Mouse (Mus musculus) midbrain, embryonic 15.5 days (tissue): ENCODE data around the gene Gm3336. TPM values are rescaled to one million over a fixed set of nuclear protein-coding genes. Genes with fewer than 3 reads are reported as not detected.
A peak's percentile ranks its signal among the peaks of the same experiment; 100 is the strongest.

Experiments used
- ATAC-seq: fragments of 200-750 bp; cut with Nextera tagmentation; replicated peaks from 2 replicates; pipeline ENCODE4 v1.8.0; 2017; ENCODE audit warnings: moderate TSS enrichment
- H3K27ac ChIP-seq: fragments of 300-500 bp; sonication (generic); 2 replicates; pipeline ENCODE4 v1.5.1; 2015; ENCODE audit warnings: mild to moderate bottlenecking, inconsistent platforms
- H3K27me3 ChIP-seq: fragments of 300-500 bp; sonication (generic); replicated peaks from 2 replicates; pipeline ENCODE4 v1.6.1; 2015; ENCODE audit warnings: inconsistent platforms
- H3K36me3 ChIP-seq: fragments of 300-500 bp; sonication (generic); replicated peaks from 2 replicates; pipeline ENCODE4 v1.6.1; 2015; ENCODE audit warnings: inconsistent platforms
- H3K4me1 ChIP-seq: fragments of 300-500 bp; sonication (generic); 2 replicates; pipeline ENCODE4 v1.6.1; 2015; ENCODE audit warnings: inconsistent platforms
- H3K4me2 ChIP-seq: fragments of 300-500 bp; sonication (generic); 2 replicates; pipeline ENCODE4 v1.6.1; 2015; ENCODE audit warnings: inconsistent platforms, mild to moderate bottlenecking, moderate library complexity
- H3K4me3 ChIP-seq: fragments of 300-500 bp; sonication (generic); 2 replicates; pipeline ENCODE4 v1.5.1; 2015; ENCODE audit warnings: mild to moderate bottlenecking, inconsistent platforms
- H3K9ac ChIP-seq: fragments of 300-500 bp; sonication (generic); 2 replicates; pipeline ENCODE4 v1.6.1; 2015; ENCODE audit warnings: mild to moderate bottlenecking, inconsistent platforms
- H3K9me3 ChIP-seq: fragments of 300-500 bp; sonication (generic); 2 replicates; pipeline ENCODE4 v1.6.1; 2016; ENCODE audit warnings: inconsistent platforms
- WGBS: fragments of 180-500 bp; shearing (Covaris S2); methylation state at CpG from one replicate; pipeline ENCODE4 v1.1.7; 2015; ENCODE audit warnings: mixed read lengths; 5-methylcytosine and 5-hydroxymethylcytosine counted together
- polyA plus RNA-seq: library from polyadenylated mRNA; unstranded; fragments of >200 nt; fragmentation: Nextera tagmentation; extraction: Ambion mirVana; gene quantifications from 2 replicates; pipeline ENCODE4 v1.2.1, GENCODE M21; 2015

Gm3336 gene
- polyA plus RNA-seq, 1 experiment from 2014 or later: not detected

DNA sequence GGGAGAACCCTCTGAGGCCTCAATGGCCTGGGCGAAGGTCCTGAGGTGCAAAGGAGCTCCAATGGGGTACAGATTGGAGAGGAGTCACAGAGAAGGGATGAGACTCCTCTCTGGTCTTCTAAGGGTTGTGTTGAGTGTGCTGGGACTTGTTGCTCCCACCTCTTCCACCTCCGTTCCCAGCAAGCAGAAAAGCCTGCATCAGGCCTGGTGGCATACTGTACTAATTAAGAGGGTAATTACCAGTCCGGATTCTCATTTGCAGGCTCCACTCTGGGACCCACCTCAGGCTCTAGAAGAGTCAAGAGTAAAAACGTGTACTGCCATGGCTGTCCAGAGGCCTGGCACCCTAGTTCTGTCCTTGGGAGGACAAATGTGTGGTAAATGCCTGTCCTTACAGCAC, 21.4 kb upstream of the Gm3336 start:
- Histone ChIP-seq H3K4me3 (peak overlapping the region; percentile 23; the same call in 1 of the 2 replicates), H3K9ac (peak overlapping the region; percentile 36; the same call in 1 of the 2 replicates), H3K27me3 (no peaks in the 10 kb centered on the region), H3K9me3 (no peaks in the 10 kb centered on the region), H3K4me1 (peaks cover 44% of the 10 kb centered on the region), H3K36me3 (no peaks in the 10 kb centered on the region), H3K4me2 (peak overlapping the region; percentile 55), H3K27ac (peak overlapping the region; percentile 99)
- ATAC-seq: no peak
- 38% methylated on average over 4 of the region's 4 CpGs for WGBS

DNA sequence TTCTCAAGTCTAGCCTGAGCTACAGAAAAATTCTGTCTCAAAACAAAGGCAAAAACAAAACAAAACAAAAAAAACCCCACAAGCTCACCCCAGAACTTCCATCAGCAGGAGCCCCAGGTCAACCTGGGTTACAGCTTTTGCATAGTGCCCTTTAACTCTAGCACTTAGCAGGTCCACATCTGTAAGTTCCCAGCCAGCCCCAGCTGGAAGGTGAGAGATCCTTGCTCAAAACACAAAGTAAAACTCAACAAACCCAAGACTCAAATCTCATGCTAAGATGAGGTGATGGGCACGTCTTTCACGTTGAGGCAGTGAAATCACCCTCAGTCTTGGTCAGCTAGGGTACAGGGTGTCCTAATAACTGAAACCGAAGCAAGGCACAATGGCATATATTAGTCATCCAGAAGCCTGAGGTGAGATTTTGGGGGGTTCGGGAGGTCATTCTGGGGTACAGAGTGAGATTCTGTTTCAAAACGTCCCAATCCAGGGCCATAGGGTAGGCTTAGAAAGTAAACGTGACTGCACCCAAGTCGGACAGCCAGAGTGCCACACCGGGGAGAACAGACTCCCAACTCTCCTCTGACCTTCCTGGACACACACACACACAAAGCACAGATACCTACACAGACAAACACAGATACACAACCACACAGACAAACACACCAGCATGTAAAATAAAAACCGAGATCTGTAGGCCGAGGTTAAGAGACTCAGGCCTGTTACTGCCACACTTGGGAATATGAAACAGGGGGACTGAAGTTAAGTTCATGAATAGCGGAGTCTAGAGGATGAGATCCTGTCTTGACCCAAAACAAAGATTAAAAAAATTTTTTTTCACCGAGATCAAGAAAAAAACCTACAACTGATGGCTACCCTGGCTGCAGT, 20.7 kb upstream of the Gm3336 start:
- peak overlapping the region; percentile 99 for H3K27ac ChIP-seq
- H3K9ac ChIP-seq: peak overlapping the region; percentile 44; the same call in 1 of the 2 replicates
- H3K27me3 ChIP-seq: no peaks in the 10 kb centered on the region
- no peaks in the 10 kb centered on the region for H3K9me3 ChIP-seq
- ATAC-seq: no peak
- peak overlapping the region; percentile 92 for H3K4me3 ChIP-seq
- 70% methylated on average over 12 of the region's 12 CpGs for WGBS
- peaks cover 46% of the 10 kb centered on the region for H3K4me1 ChIP-seq
- H3K36me3 ChIP-seq: no peaks in the 10 kb centered on the region
- peak overlapping the region; percentile 67 for H3K4me2 ChIP-seq

DNA sequence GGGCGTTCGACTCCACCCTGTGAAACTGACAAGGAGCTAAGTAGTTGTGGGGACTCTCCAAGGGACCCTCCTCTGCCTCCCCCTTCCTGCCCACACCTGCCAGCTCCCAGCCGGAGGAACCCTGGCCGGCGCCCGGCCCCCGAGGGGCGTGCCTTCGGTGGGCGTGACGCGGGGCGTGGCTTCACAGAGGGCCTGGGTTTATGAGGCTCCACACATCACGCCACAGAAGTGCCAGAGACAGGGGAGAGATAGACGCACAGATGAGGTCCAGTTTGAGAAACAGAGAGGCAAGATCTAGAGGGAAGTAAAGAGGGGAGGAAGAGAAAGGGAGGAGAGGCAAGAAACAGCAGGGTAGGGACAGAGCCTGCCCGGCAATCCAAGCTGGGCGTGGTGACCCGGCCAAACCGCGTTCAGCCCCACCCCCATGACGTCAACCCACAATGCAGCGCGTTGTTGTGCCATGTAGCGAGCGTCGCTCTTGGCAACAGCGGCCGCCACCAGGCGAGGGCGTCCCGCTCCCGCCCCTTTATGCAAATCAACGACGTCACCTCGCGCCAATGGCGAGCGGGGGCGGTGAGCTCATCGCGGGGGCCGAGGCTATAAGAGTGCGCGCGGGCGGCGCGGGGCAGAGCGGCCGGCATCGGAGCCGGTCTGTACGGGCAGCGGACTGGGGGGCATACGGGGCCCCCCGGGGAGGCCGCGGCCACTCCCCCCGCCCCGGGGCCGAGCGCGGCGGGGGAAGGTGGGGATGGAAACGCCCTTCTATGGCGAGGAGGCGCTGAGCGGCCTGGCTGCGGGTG, 19.8 kb upstream of the Gm3336 start, which contains the start of gene Jund:
Jund (plus strand) TSS at position 640 of the 800 bp plus-strand sequence.
- H3K9me3 ChIP-seq: no peaks in the 10 kb centered on the region
- H3K9ac ChIP-seq: peak within 1 kb of the TSS; percentile 99
- H3K4me1 ChIP-seq: peaks cover 55% of the 10 kb centered on the region
- H3K27me3 ChIP-seq: no peaks in the 10 kb centered on the region
- peak within 1 kb of the TSS; percentile 99 for H3K27ac ChIP-seq
- H3K4me3 ChIP-seq: peak within 1 kb of the TSS; percentile 92
- under 1% methylated on average over 65 of the region's 69 CpGs for WGBS
- ATAC-seq: peak; percentile 88
- H3K36me3 ChIP-seq: no peaks in the 10 kb centered on the region
- peak within 1 kb of the TSS; percentile 67 for H3K4me2 ChIP-seq

DNA sequence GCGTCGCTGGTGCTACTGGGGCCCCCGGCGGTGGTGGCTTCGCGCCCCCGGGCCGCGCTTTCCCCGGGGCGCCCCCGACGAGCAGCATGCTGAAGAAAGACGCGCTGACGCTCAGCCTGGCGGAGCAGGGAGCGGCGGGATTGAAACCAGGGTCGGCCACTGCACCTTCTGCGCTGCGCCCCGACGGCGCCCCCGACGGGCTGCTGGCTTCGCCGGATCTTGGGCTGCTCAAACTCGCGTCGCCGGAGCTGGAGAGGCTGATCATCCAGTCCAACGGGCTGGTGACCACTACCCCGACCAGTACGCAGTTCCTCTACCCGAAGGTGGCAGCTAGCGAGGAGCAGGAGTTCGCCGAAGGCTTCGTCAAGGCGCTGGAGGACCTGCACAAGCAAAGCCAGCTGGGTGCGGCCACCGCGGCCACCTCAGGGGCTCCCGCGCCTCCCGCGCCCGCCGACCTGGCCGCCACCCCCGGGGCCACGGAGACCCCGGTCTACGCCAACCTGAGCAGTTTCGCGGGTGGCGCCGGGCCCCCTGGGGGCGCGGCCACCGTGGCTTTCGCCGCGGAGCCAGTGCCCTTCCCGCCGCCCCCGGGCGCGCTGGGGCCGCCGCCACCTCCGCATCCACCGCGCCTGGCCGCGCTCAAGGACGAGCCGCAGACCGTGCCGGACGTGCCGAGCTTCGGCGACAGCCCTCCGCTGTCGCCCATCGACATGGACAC, 19.1 kb upstream of the Gm3336 start:
- ATAC-seq: peak; percentile 24
- H3K9ac ChIP-seq: peak overlapping the region; percentile 99
- H3K4me1 ChIP-seq: peaks cover 58% of the 10 kb centered on the region
- H3K4me3 ChIP-seq: peak overlapping the region; percentile 92
- H3K9me3 ChIP-seq: no peaks in the 10 kb centered on the region
- no peaks in the 10 kb centered on the region for H3K36me3 ChIP-seq
- WGBS: under 1% methylated on average over 83 of the region's 89 CpGs
- peak overlapping the region; percentile 64 for H3K4me2 ChIP-seq
- no peaks in the 10 kb centered on the region for H3K27me3 ChIP-seq
- peak overlapping the region; percentile 99 for H3K27ac ChIP-seq

DNA sequence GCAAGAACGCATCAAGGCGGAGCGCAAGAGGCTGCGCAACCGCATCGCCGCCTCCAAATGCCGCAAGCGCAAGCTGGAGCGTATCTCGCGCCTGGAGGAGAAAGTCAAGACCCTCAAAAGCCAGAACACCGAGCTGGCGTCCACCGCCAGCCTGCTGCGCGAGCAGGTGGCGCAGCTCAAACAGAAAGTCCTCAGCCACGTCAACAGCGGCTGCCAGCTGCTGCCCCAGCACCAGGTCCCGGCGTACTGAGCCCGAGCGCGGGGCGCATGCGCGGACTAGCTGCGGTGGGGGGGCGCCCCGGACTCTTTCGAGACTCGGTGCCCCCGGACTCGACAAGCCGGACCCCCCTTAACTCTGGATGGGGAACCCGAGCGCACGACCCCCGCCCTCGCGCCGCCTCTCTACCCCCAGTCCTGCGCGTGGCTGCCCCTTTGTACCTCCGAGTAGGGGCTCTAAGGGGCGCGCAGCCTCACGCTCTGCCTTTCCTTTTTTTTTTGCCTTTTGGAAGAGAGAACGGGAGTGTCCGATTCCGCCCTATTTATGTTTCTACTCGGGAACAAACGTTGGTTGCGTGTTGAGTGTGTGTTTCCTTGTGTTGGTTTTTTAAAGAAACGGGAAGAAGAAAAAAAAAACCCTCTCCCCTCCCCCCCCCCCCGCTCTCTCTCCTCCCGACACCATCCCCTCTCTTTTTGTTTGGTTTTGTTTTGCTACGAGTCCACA, 18.3 kb upstream of the Gm3336 start:
- under 1% methylated on average over 59 of the region's 59 CpGs for WGBS
- peak overlapping the region; percentile 92 for H3K4me3 ChIP-seq
- H3K9ac ChIP-seq: peak overlapping the region; percentile 99
- H3K27ac ChIP-seq: peak overlapping the region; percentile 99
- H3K36me3 ChIP-seq: no peaks in the 10 kb centered on the region
- no peak; the same call in 1 of the 2 replicates for ATAC-seq
- H3K4me2 ChIP-seq: peak overlapping the region; percentile 64
- H3K9me3 ChIP-seq: no peaks in the 10 kb centered on the region
- peaks cover 58% of the 10 kb centered on the region for H3K4me1 ChIP-seq
- H3K27me3 ChIP-seq: no peaks in the 10 kb centered on the region

DNA sequence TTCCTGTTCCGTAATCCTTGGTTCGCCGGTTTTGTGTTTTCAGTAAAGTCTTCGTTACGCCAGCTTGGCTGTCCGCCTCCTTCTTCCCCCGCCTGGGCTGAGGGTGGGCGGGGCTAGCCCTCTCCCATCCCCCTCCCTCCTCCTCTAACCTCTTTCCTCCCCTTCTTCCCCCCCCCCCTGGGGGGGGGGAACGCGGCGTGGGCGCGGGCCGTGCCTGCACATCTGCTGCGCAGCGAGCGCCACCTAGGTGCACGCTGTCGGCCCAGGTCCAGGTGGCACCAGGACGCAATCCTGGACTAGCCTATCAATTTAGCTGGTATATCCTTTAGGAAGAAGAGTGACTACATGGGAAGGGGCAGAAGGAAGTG, 17.8 kb upstream of the Gm3336 start:
- Histone ChIP-seq H3K27ac (peak overlapping the region; percentile 99), H3K9me3 (no peaks in the 10 kb centered on the region), H3K9ac (peak overlapping the region; percentile 99), H3K4me1 (peaks cover 58% of the 10 kb centered on the region), H3K27me3 (no peaks in the 10 kb centered on the region), H3K4me2 (peak overlapping the region; percentile 64), H3K36me3 (no peaks in the 10 kb centered on the region), H3K4me3 (peak overlapping the region; percentile 92)
- WGBS: 0% methylated on average over 20 of the region's 20 CpGs
- ATAC-seq: peak; percentile 38

DNA sequence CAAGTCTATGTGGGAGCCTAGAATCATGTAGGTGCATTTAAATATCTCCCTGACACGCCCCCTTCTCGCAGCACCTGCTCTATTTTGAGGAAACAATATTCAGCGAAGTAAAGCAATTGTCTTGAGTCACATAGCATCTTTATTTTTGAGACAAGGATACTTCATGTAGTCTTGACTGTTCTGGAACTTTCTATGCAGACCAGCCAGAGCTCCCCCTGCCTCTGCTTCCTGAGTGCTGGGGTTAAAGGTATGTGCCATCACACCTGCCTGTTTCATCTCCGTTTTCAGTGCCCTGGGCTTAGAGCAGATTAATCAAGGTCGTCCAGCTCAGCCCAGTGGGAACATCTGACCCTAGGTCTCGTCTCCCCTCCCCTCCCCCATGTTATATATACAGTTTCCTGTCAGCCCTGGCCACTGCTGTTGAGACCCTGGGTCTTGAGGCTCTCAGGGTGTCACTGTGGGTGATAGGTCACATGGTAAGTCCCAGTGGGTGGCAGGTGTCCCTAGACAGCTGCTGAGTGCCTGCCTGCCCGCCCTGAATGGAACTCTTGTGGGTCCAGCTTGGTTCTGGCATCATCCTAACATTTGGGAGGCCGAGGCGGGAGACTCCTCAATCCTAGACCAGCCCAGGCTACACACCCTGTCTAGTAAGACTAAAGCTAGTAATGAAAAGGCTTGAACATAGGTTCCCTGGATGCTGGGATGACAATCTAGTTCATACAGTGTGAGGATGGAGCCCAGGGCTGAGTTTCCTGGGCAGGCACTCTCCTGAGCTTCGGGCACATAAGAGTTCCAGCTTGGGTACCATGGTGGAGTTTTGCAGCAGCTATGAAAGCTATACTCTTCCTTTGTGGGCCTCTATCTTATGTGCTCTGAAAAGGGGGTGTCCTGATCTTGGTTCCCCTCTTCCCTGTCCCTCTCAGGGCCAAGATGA, 17.0 kb upstream of the Gm3336 start:
- ATAC-seq: no peak
- Histone ChIP-seq H3K36me3 (no peaks in the 10 kb centered on the region), H3K4me3 (peak overlapping the region; percentile 92), H3K4me2 (peak overlapping the region; percentile 64), H3K9me3 (no peaks in the 10 kb centered on the region), H3K4me1 (peaks cover 50% of the 10 kb centered on the region), H3K9ac (peak overlapping the region; percentile 99), H3K27me3 (no peaks in the 10 kb centered on the region), H3K27ac (peak overlapping the region; percentile 99)
- whole genome bisulfite sequencing: 52% methylated on average over 10 of the region's 10 CpGs

DNA sequence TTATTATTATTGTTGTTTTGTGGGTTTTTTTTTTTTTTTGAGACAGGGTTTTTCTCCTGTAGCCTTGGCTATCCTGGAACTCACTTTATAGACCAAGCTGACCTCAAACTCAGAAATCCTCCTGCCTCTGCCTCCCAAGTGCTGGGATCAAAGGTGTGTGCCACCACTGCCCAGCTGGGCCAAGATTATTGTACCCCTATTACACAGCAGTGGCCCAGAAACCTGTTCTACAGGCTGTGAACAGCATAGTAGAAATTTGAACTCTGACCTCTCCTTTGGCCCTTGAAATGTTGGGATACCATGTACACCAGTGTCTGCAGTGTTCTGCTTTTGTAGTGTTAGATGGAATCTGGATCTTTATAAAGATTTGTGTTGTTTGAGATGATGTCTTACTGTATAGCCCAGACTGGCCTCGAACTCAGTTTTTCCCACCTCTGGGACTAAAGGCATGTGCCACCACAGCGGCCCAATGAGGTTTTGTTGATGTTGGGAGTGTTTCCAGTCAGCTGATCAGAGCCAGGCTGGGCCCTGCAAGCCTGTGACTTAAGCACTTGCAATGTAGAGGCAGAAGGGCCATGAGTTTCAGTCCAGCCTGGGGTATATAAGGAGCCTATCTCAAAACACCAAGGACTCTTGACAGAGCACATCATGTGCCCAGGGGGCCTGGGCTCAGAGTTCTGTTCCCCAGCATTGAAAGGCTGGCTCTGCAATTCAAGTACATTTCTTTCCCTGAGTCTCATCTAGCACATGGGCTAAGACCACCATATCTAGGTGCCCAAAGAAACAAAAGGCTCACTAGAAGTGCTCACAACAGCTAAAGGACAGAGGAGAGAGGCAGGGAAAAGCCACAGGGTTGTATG, 16.1 kb upstream of the Gm3336 start:
- Histone ChIP-seq H3K9me3 (no peaks in the 10 kb centered on the region), H3K27me3 (no peaks in the 10 kb centered on the region), H3K4me3 (peak overlapping the region; percentile 92), H3K4me2 (peak overlapping the region; percentile 64), H3K9ac (peak overlapping the region; percentile 99; the same call in 1 of the 2 replicates), H3K4me1 (peaks cover 41% of the 10 kb centered on the region), H3K36me3 (no peaks in the 10 kb centered on the region), H3K27ac (no peak overlapping the region)
- ATAC-seq: no peak
- WGBS: 94% methylated on average over 2 of the region's 2 CpGs

DNA sequence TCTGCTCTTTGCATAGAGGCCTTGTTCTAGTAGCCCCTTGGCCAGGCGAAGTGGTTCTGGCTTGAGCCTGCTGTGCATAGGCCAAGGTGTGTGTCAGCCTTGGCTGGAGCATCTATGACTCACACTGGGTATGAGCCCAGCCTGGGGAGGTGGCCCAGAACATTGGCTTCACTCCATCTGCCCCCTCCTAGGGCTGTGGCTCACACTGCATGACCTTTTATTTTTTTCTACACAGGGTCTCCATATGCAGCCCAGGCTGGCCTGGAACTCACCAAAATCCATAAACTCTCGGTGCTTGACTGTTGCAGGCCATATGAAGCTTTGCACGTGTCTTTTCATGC, 15.5 kb upstream of the Gm3336 start:
- no peaks in the 10 kb centered on the region for H3K27me3 ChIP-seq
- H3K9ac ChIP-seq: no peak overlapping the region
- H3K4me2 ChIP-seq: peak overlapping the region; percentile 64
- H3K27ac ChIP-seq: no peak overlapping the region
- H3K4me1 ChIP-seq: peaks cover 37% of the 10 kb centered on the region
- no peak for ATAC-seq
- no peaks in the 10 kb centered on the region for H3K36me3 ChIP-seq
- WGBS: 83% methylated on average over 3 of the region's 3 CpGs
- no peaks in the 10 kb centered on the region for H3K9me3 ChIP-seq
- H3K4me3 ChIP-seq: no peak overlapping the region

DNA sequence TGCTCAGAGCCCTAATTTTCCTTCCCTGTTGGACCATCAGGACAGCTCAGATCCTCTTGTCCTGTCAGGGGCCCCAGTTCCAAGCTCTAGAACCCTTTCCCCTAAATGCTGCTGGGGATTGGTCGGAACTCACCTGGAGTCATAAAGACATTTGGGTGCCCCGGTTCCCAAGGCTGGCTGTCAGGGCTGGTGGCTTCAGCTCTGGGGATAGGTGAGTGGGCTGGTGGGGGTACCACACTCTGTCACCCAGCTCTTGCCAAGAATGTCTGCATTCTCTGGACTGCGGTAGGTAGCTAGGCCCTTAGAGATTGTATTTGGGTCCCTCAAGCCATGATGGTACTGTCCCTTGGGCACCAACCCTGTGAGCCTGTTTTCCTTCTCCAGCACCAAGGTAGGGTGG, 15.1 kb upstream of the Gm3336 start, which contains the start of gene Iqcn:
Iqcn (plus strand) TSS at position 171 of the 400 bp plus-strand sequence.
- no peaks in the 10 kb centered on the region for H3K9me3 ChIP-seq
- peaks cover 33% of the 10 kb centered on the region for H3K4me1 ChIP-seq
- H3K9ac ChIP-seq: no peak within 1 kb of the TSS
- no peak within 1 kb of the TSS; the same call in 1 of the 2 replicates for H3K4me3 ChIP-seq
- H3K4me2 ChIP-seq: peak within 1 kb of the TSS; percentile 64
- no peaks in the 10 kb centered on the region for H3K27me3 ChIP-seq
- 95% methylated on average over 3 of the region's 3 CpGs for WGBS
- H3K36me3 ChIP-seq: no peaks in the 10 kb centered on the region
- H3K27ac ChIP-seq: no peak within 1 kb of the TSS
- ATAC-seq: no peak
